Comparison of ENCODE assay signal across 10 mouse cellular contexts in genomic region chr2:29100822-29101534, GRCm38 (mm10). TPM values are rescaled to one million over a fixed set of nuclear protein-coding genes. Genes with fewer than 3 reads are reported as not detected.
A peak's percentile ranks its signal among the peaks of the same experiment; 100 is the strongest.
DNase-seq lines count a peak whose midpoint lies in the region; ATAC-seq and TF ChIP-seq lines count a peak whose summit lies in the region.
"Had no signal": no experiment of that assay in that cellular context is flagged by ENCODE, and none has a peak within 500 bp of the region (broad histone marks: within the 10 kb centered on the region; RNA-seq: fewer than 3 reads in every experiment).

No protein-coding gene starts in this region.

- 46% methylated on average over 7 of the region's 7 CpGs for WGBS in kidney, adult 2 months
- 54% methylated on average over 7 of the region's 7 CpGs for WGBS in lung, embryonic 16.5 days
- WGBS in limb, embryonic 10.5 days = 79% methylated on average over 7 of the region's 7 CpGs

- TF ChIP-seq CTCF in kidney, adult 2 months (conservative IDR thresholded peaks at IDR 0.05; ENCODE audit: insufficient read depth, insufficient read length, low read depth, low read length) = no peak

- peak overlapping the region; percentile 35 for H3K4me2 ChIP-seq in lung, embryonic 16.5 days (ENCODE audit: low read depth, low read length)
- H3K4me2 ChIP-seq: forebrain, embryonic 12.5 days had no signal

- no peak for TF ChIP-seq POLR2A in kidney, adult 2 months (IDR thresholded peaks at IDR 0.05; ENCODE audit: low read depth, low read length)

- no peaks in the 10 kb centered on the region for H3K4me1 ChIP-seq in kidney, adult 2 months (ENCODE audit: control insufficient read depth, insufficient read depth, low read length)
- no peaks in the 10 kb centered on the region for H3K4me1 ChIP-seq in lung, embryonic 16.5 days (replicated peaks; ENCODE audit: control insufficient read depth, insufficient read depth, low read length)
- H3K4me1 ChIP-seq in limb, embryonic 10.5 days = peaks cover 5% of the 10 kb centered on the region
- H3K4me1 ChIP-seq: forebrain, embryonic 12.5 days had no signal

- peak; percentile 40 for ATAC-seq in granulocyte monocyte progenitor cell, adult 5-6 weeks (replicated peaks; ENCODE audit: poor library complexity, severe bottlenecking)
- ATAC-seq in lung, embryonic 16.5 days (ENCODE audit: low read depth) = no peak

- H3K4me3 ChIP-seq in kidney, adult 2 months (ENCODE audit: insufficient read depth, low read depth, low read length) = peak overlapping the region; percentile 41
- H3K4me3 ChIP-seq in lung, embryonic 16.5 days (ENCODE audit: low read length) = peak overlapping the region; percentile 9; the same call in 1 of the 2 replicates
- no peak overlapping the region for H3K4me3 ChIP-seq in limb, embryonic 10.5 days
- H3K4me3 ChIP-seq: forebrain, embryonic 12.5 days had no signal

- DNase-seq in kidney, adult 2 months = peak; percentile 38
- no peak for DNase-seq in kidney, adult 18-20 months
- DNase-seq in ES-CJ7 (ENCODE audit: low read depth, low spot score) = peak; percentile 78
- DNase-seq in limb, embryonic 10.5 days (ENCODE audit: low spot score) = no peak
- DNase-seq in cerebellum, adult 11-12 months = no peak
- DNase-seq in right cerebral cortex, postnatal 14 days = no peak
- DNase-seq: right cerebral cortex, adult 18-20 months had no signal

- no peaks in the 10 kb centered on the region for H3K36me3 ChIP-seq in kidney, adult 2 months (ENCODE audit: control insufficient read depth, insufficient read depth, low read length)
- no peaks in the 10 kb centered on the region for H3K36me3 ChIP-seq in lung, embryonic 16.5 days (ENCODE audit: control insufficient read depth, insufficient read depth, low read length)
- H3K36me3 ChIP-seq in limb, embryonic 10.5 days = no peaks in the 10 kb centered on the region
- H3K36me3 ChIP-seq: forebrain, embryonic 12.5 days had no signal

- peak overlapping the region; percentile 49; the same call in 1 of the 2 replicates for H3K9ac ChIP-seq in lung, embryonic 16.5 days (ENCODE audit: low read length)
- H3K9ac ChIP-seq: forebrain, embryonic 12.5 days had no signal

- H3K27ac ChIP-seq in kidney, adult 2 months (ENCODE audit: insufficient read depth, low read depth, low read length) = peak overlapping the region; percentile 68; the same call in 1 of the 2 replicates
- no peak overlapping the region for H3K27ac ChIP-seq in lung, embryonic 16.5 days (ENCODE audit: low read length)
- H3K27ac ChIP-seq in limb, embryonic 10.5 days = no peak overlapping the region
- H3K27ac ChIP-seq: forebrain, embryonic 12.5 days had no signal

- H3K27me3 ChIP-seq in kidney, adult 2 months (replicated peaks; ENCODE audit: control insufficient read depth, insufficient read depth, low read length) = no peaks in the 10 kb centered on the region
- no peaks in the 10 kb centered on the region for H3K27me3 ChIP-seq in lung, embryonic 16.5 days (ENCODE audit: control insufficient read depth, insufficient read depth, low read depth, low read length)
- no peaks in the 10 kb centered on the region for H3K27me3 ChIP-seq in limb, embryonic 10.5 days (ENCODE audit: low read depth, poor library complexity, severe bottlenecking)
- H3K27me3 ChIP-seq: forebrain, embryonic 12.5 days had no signal

- no peaks in the 10 kb centered on the region for H3K9me3 ChIP-seq in lung, embryonic 16.5 days (ENCODE audit: control insufficient read depth, low read length)
- no peaks in the 10 kb centered on the region for H3K9me3 ChIP-seq in limb, embryonic 10.5 days (replicated peaks)
- H3K9me3 ChIP-seq: forebrain, embryonic 12.5 days had no signal

RNA-seq across cellular contexts. Expression of gene Setx, which starts 23.0 kb away (rescaled TPM):
- polyA plus RNA-seq in kidney, adult 2 months (2012; rRNA removed) = 3.1 and 3.4 TPM in 2 replicates
- total RNA-seq in granulocyte monocyte progenitor cell, adult 5-6 weeks (2014; fragmentation: Nextera tagmentation) = 26.7 and 34.3 TPM in 2 replicates
- 96.5 and 122 TPM in 2 replicates for total RNA-seq in granulocyte monocyte progenitor cell, adult 5-6 weeks (2017)
- 8.2 and 9.6 TPM in 2 replicates for polyA plus RNA-seq in lung, embryonic 16.5 days (2015; fragmentation: Nextera tagmentation; extraction: Ambion mirVana)
- polyA plus RNA-seq in limb, embryonic 10.5 days (2016; fragmentation: Nextera tagmentation; extraction: Ambion mirVana) = 12.0 and 16.4 TPM in 2 replicates

RNA-seq across cellular contexts. Expression of gene Ttf1, which starts 40.9 kb away (rescaled TPM):
- polyA plus RNA-seq in kidney, adult 2 months (2012; rRNA removed) = 5.6 and 6.5 TPM in 2 replicates
- total RNA-seq in granulocyte monocyte progenitor cell, adult 5-6 weeks (2014; fragmentation: Nextera tagmentation) = 11.9 and 26.9 TPM in 2 replicates
- total RNA-seq in granulocyte monocyte progenitor cell, adult 5-6 weeks (2017) = 17.5 and 20.9 TPM in 2 replicates
- polyA plus RNA-seq in lung, embryonic 16.5 days (2015; fragmentation: Nextera tagmentation; extraction: Ambion mirVana) = 11.5 and 12.2 TPM in 2 replicates
- 10.3 and 12.5 TPM in 2 replicates for polyA plus RNA-seq in limb, embryonic 10.5 days (2016; fragmentation: Nextera tagmentation; extraction: Ambion mirVana)

RNA-seq across cellular contexts. Expression of gene Cfap77, which starts 46.1 kb away (rescaled TPM):
- 0.31 and 0.61 TPM in 2 replicates for polyA plus RNA-seq in kidney, adult 2 months (2012; rRNA removed)
- 3.2 TPM in 1 of 2 replicates, not detected in the other for total RNA-seq in granulocyte monocyte progenitor cell, adult 5-6 weeks (2014; fragmentation: Nextera tagmentation)
- not detected in 2 replicates for total RNA-seq in granulocyte monocyte progenitor cell, adult 5-6 weeks (2017)
- polyA plus RNA-seq in lung, embryonic 16.5 days (2015; fragmentation: Nextera tagmentation; extraction: Ambion mirVana) = 0.70 and 1.1 TPM in 2 replicates
- 0.29 and 0.44 TPM in 2 replicates for polyA plus RNA-seq in limb, embryonic 10.5 days (2016; fragmentation: Nextera tagmentation; extraction: Ambion mirVana)

Comparison
In these comparisons a context has a peak if more than half of its experiments do, and no peak if none do; other contexts are left out.
1. DNase-seq: peak in kidney, adult 2 months (single experiment) and ES-CJ7 (single experiment); none in kidney, adult 18-20 months (single experiment), limb, embryonic 10.5 days (single experiment), cerebellum, adult 11-12 months (single experiment) and right cerebral cortex, postnatal 14 days (single experiment).